Mouse (Mus musculus): ENCODE measurements around the gene Cox5a. TPM values are rescaled to one million over a fixed set of nuclear protein-coding genes. Genes with fewer than 3 reads are reported as not detected.
A peak's percentile ranks its signal among the peaks of the same experiment; 100 is the strongest.

Cox5a gene
- polyA plus RNA-seq, 2 experiments = 121 to 317 TPM

DNA sequence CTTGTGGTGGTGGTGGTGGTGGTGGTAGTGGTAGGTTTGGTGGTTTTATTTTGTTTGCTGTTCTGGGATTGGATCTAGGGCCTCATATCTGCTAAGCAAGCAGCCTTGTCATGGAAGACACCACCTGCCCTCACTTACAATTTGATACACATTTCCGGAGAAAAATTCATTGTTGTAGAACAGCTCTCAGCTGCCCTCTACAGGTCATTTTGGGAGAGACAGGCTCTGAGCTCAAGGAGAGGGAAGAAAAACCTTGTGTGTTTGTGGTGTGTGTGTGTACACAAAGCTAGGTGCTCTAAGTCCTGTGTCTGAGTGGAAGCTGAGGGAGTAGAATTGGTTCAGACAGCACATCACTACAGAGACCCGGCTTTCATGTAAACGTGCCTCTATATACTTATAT is 4.0 kb upstream of the Cox5a start:
- Histone ChIP-seq H3K4me3 (ENCODE audit: insufficient read depth in 1 of 2, low read depth in 2 of 2, low read length in 2 of 2) (no peak overlapping the region), H3K9ac (replicated peaks) (no peak overlapping the region), H3K36me3 (replicated peaks; ENCODE audit: control insufficient read depth, insufficient read depth, low read depth) (no peaks in the 10 kb centered on the region), H3K9me3 (ENCODE audit: control insufficient read depth, low read length) (no peaks in the 10 kb centered on the region), H3K4me1 (replicated peaks; ENCODE audit: control insufficient read depth in 2 of 2, insufficient read depth in 2 of 2, low read length in 1 of 2) (peaks cover 0 to 5% of the 10 kb centered on the region in 2 experiments; a peak in 3 of 4 replicates), H3K4me2 (ENCODE audit: low read depth) (no peak overlapping the region), H3K27ac (no peak overlapping the region), H3K27me3 (ENCODE audit: control insufficient read depth, insufficient read depth, low read length) (no peaks in the 10 kb centered on the region; the same call in 1 of the 2 replicates)
- no peak for ATAC-seq (ENCODE audit: insufficient read depth)
- no peak for TF ChIP-seq EP300 (IDR thresholded peaks at IDR 0.05; ENCODE audit: low read depth)
- TF ChIP-seq CTCF (IDR thresholded peaks at IDR 0.05; ENCODE audit: low read depth) = peak; percentile 86
- 3% methylated on average over 3 of the region's 3 CpGs for WGBS (ENCODE audit: insufficient replicate concordance)
- peak in 2 of 3 experiments; percentile 42 for DNase-seq (ENCODE audit: low read depth in 3 of 3, low spot score in 3 of 3)

- H3K27me3 ChIP-seq (ENCODE audit: control insufficient read depth, insufficient read depth, low read length) = no peaks in the 10 kb centered on the region
- peak overlapping the region; percentile 92 for H3K4me2 ChIP-seq (ENCODE audit: low read depth)
- H3K36me3 ChIP-seq (replicated peaks; ENCODE audit: control insufficient read depth, insufficient read depth, low read depth) = no peaks in the 10 kb centered on the region
- no peaks in the 10 kb centered on the region for H3K9me3 ChIP-seq (ENCODE audit: control insufficient read depth, low read length)
- peak overlapping the region; percentile 74 for H3K9ac ChIP-seq (replicated peaks)
- peak overlapping the region; percentile 55 for H3K27ac ChIP-seq
- peaks cover 8 to 22% of the 10 kb centered on the region in 2 experiments for H3K4me1 ChIP-seq (replicated peaks; ENCODE audit: control insufficient read depth in 2 of 2, insufficient read depth in 2 of 2, low read length in 1 of 2)
- ATAC-seq (ENCODE audit: insufficient read depth) (peak; percentile 9), DNase-seq (ENCODE audit: low read depth in 3 of 3, low spot score in 3 of 3) (no peak)
- H3K4me3 ChIP-seq (ENCODE audit: insufficient read depth in 1 of 2, low read depth in 2 of 2, low read length in 2 of 2) = peak overlapping the region; percentile 77 to 79
- TF ChIP-seq EP300 (IDR thresholded peaks at IDR 0.05; ENCODE audit: low read depth) (no peak), CTCF (IDR thresholded peaks at IDR 0.05; ENCODE audit: low read depth) (no peak)
- 28% methylated on average over 16 of the region's 16 CpGs for WGBS (ENCODE audit: insufficient replicate concordance)
Measured at GRCm38 (mm10) chr9:57520375-57521055, 559 bp upstream of the Cox5a start.

GRCm38 (mm10) chr9:57522114-57522860 is 1.2 kb downstream of the Cox5a start:
- no peaks in the 10 kb centered on the region for H3K27me3 ChIP-seq (ENCODE audit: control insufficient read depth, insufficient read depth, low read length)
- no peak for TF ChIP-seq EP300 (IDR thresholded peaks at IDR 0.05; ENCODE audit: low read depth)
- TF ChIP-seq CTCF (IDR thresholded peaks at IDR 0.05; ENCODE audit: low read depth) = no peak
- H3K4me2 ChIP-seq (ENCODE audit: low read depth) = peak overlapping the region; percentile 92
- peak overlapping the region; percentile 77 to 79 for H3K4me3 ChIP-seq (ENCODE audit: insufficient read depth in 1 of 2, low read depth in 2 of 2, low read length in 2 of 2)
- ATAC-seq (ENCODE audit: insufficient read depth) (no peak), DNase-seq (ENCODE audit: low read depth in 3 of 3, low spot score in 3 of 3) (no peak)
- no peaks in the 10 kb centered on the region for H3K36me3 ChIP-seq (replicated peaks; ENCODE audit: control insufficient read depth, insufficient read depth, low read depth)
- no peaks in the 10 kb centered on the region for H3K9me3 ChIP-seq (ENCODE audit: control insufficient read depth, low read length)
- 32% methylated on average over 7 of the region's 7 CpGs for WGBS (ENCODE audit: insufficient replicate concordance)
- H3K4me1 ChIP-seq (replicated peaks; ENCODE audit: control insufficient read depth in 2 of 2, insufficient read depth in 2 of 2, low read length in 1 of 2) = peaks cover 12 to 26% of the 10 kb centered on the region in 2 experiments
- peak overlapping the region; percentile 86 for H3K9ac ChIP-seq (replicated peaks)
- H3K27ac ChIP-seq = peak overlapping the region; percentile 2

GRCm38 (mm10) chr9:57522861-57523246 is 1.8 kb downstream of the Cox5a start:
- peak overlapping the region; percentile 86 for H3K9ac ChIP-seq (replicated peaks)
- TF ChIP-seq CTCF (IDR thresholded peaks at IDR 0.05; ENCODE audit: low read depth) = no peak
- no peak for TF ChIP-seq EP300 (IDR thresholded peaks at IDR 0.05; ENCODE audit: low read depth)
- 55% methylated on average over 4 of the region's 4 CpGs for WGBS (ENCODE audit: insufficient replicate concordance)
- H3K4me1 ChIP-seq (replicated peaks; ENCODE audit: control insufficient read depth in 2 of 2, insufficient read depth in 2 of 2, low read length in 1 of 2) = peaks cover 12 to 26% of the 10 kb centered on the region in 2 experiments
- peak overlapping the region in 1 of 2 experiments; percentile 79; a peak in 3 of 4 replicates for H3K4me3 ChIP-seq (ENCODE audit: insufficient read depth in 1 of 2, low read depth in 2 of 2, low read length in 2 of 2)
- H3K27ac ChIP-seq = no peak overlapping the region
- H3K9me3 ChIP-seq (ENCODE audit: control insufficient read depth, low read length) = no peaks in the 10 kb centered on the region
- H3K27me3 ChIP-seq (ENCODE audit: control insufficient read depth, insufficient read depth, low read length) = no peaks in the 10 kb centered on the region
- no peaks in the 10 kb centered on the region for H3K36me3 ChIP-seq (replicated peaks; ENCODE audit: control insufficient read depth, insufficient read depth, low read depth)
- ATAC-seq (ENCODE audit: insufficient read depth) (no peak), DNase-seq (ENCODE audit: low read depth in 3 of 3, low spot score in 3 of 3) (no peak)
- peak overlapping the region; percentile 92 for H3K4me2 ChIP-seq (ENCODE audit: low read depth)

GRCm38 (mm10) chr9:57523754-57524153 is 2.7 kb downstream of the Cox5a start:
- H3K4me1 ChIP-seq (replicated peaks; ENCODE audit: control insufficient read depth in 2 of 2, insufficient read depth in 2 of 2, low read length in 1 of 2) = peaks cover 12 to 26% of the 10 kb centered on the region in 2 experiments
- DNase-seq (ENCODE audit: low read depth in 3 of 3, low spot score in 3 of 3) = peak; percentile 54 to 74 (median 57)

More at GRCm38 (mm10) chr9:57523754-57524153, 2.7 kb downstream of the Cox5a start:
- 46% methylated on average over 1 of the region's 1 CpGs for WGBS (ENCODE audit: insufficient replicate concordance)
- Histone ChIP-seq H3K27me3 (ENCODE audit: control insufficient read depth, insufficient read depth, low read length) (no peaks in the 10 kb centered on the region), H3K27ac (no peak overlapping the region), H3K36me3 (replicated peaks; ENCODE audit: control insufficient read depth, insufficient read depth, low read depth) (no peaks in the 10 kb centered on the region), H3K4me3 (ENCODE audit: insufficient read depth in 1 of 2, low read depth in 2 of 2, low read length in 2 of 2) (no peak overlapping the region), H3K4me2 (ENCODE audit: low read depth) (no peak overlapping the region), H3K9ac (replicated peaks) (no peak overlapping the region), H3K9me3 (ENCODE audit: control insufficient read depth, low read length) (no peaks in the 10 kb centered on the region)
- no peak for TF ChIP-seq EP300 (IDR thresholded peaks at IDR 0.05; ENCODE audit: low read depth)
- TF ChIP-seq CTCF (IDR thresholded peaks at IDR 0.05; ENCODE audit: low read depth) = peak; percentile 54; the same call in 1 of the 2 replicates
- no peak for ATAC-seq (ENCODE audit: insufficient read depth)

All from liver, embryonic 14.5 days (tissue).